8 mouse cellular contexts compared by ENCODE assay signal in genomic region chr17:57105181-57106034, GRCm38 (mm10). TPM values are rescaled to one million over a fixed set of nuclear protein-coding genes. Genes with fewer than 3 reads are reported as not detected.
DNase-seq lines count a peak whose midpoint lies in the region; ATAC-seq and TF ChIP-seq lines count a peak whose summit lies in the region.

Tnfsf9 (plus strand) TSS chr17:57105325.

- no peak for TF ChIP-seq CTCF in midbrain, postnatal 0 days (IDR thresholded peaks at IDR 0.05)

- H3K4me3 ChIP-seq in embryonic facial prominence, embryonic 13.5 days, result peak within 1 kb of the TSS; percentile 64
- H3K4me3 ChIP-seq in midbrain, postnatal 0 days (ENCODE audit: low read depth, low read length), result peak within 1 kb of the TSS; percentile 65

- no peaks in the 10 kb centered on the region for H3K9me3 ChIP-seq in embryonic facial prominence, embryonic 13.5 days
- H3K9me3 ChIP-seq in midbrain, postnatal 0 days (ENCODE audit: low read length), result no peaks in the 10 kb centered on the region

- intact Hi-C loops in left cerebral cortex, postnatal 36 days (cut with DNase I), result no loop called here

- WGBS in embryonic facial prominence, embryonic 13.5 days, result under 1% methylated on average over 57 of the region's 61 CpGs
- under 1% methylated on average over 50 of the region's 61 CpGs for WGBS in midbrain, postnatal 0 days

- H3K9ac ChIP-seq in embryonic facial prominence, embryonic 13.5 days, result peak within 1 kb of the TSS; percentile 79
- H3K9ac ChIP-seq in midbrain, postnatal 0 days (replicated peaks; ENCODE audit: low read length, poor library complexity, severe bottlenecking), result peak within 1 kb of the TSS; percentile 70

- no peaks in the 10 kb centered on the region for H3K27me3 ChIP-seq in embryonic facial prominence, embryonic 13.5 days
- no peaks in the 10 kb centered on the region for H3K27me3 ChIP-seq in midbrain, postnatal 0 days (ENCODE audit: insufficient read depth, low read length)

- H3K4me2 ChIP-seq in embryonic facial prominence, embryonic 13.5 days, result peak within 1 kb of the TSS; percentile 86
- peak within 1 kb of the TSS; percentile 81 for H3K4me2 ChIP-seq in midbrain, postnatal 0 days (ENCODE audit: low read depth, low read length, poor library complexity, severe bottlenecking)

- peaks cover 16% of the 10 kb centered on the region for H3K4me1 ChIP-seq in embryonic facial prominence, embryonic 13.5 days
- H3K4me1 ChIP-seq in midbrain, postnatal 0 days (ENCODE audit: insufficient read depth, low read length), result peaks cover 2% of the 10 kb centered on the region; the same call in 1 of the 2 replicates

- peak; percentile 48; the same call in 1 of the 2 replicates for ATAC-seq in embryonic facial prominence, embryonic 13.5 days (ENCODE audit: insufficient number of reproducible peaks, insufficient read depth, low FRiP score, low TSS enrichment, low read depth)
- ATAC-seq in hematopoietic stem cell, adult 5-6 weeks (replicated peaks in 1 of 2; ENCODE audit: insufficient read depth in 1 of 2, low FRiP score in 2 of 2, low TSS enrichment in 1 of 2, low read depth in 1 of 2, poor library complexity in 2 of 2, severe bottlenecking in 2 of 2), result peak; percentile 39 to 63
- peak; percentile 76 for ATAC-seq in midbrain, postnatal 0 days (ENCODE audit: low FRiP score)

- DNase-seq in left cerebral cortex, postnatal 36 days (ENCODE audit: low spot score in 2 of 2), result peak; percentile 11 to 32
- DNase-seq in left cerebral cortex, adult 11 months (ENCODE audit: low spot score), result no peak
- DNase-seq in ZHBTc4 (ENCODE audit: low read depth, low spot score) (peak; percentile 48), liver (peak; percentile 61)
- DNase-seq in midbrain, postnatal 0 days (ENCODE audit: low spot score), result peak; percentile 44
- DNase-seq in yolk sac, embryonic 10.5 days (ENCODE audit: low spot score), result peak; percentile 49

- peak within 1 kb of the TSS; percentile 64 for H3K27ac ChIP-seq in embryonic facial prominence, embryonic 13.5 days
- H3K27ac ChIP-seq in midbrain, postnatal 0 days (ENCODE audit: low read depth, low read length), result no peak within 1 kb of the TSS

- H3K36me3 ChIP-seq in embryonic facial prominence, embryonic 13.5 days, result no peaks in the 10 kb centered on the region
- H3K36me3 ChIP-seq in midbrain, postnatal 0 days (ENCODE audit: insufficient read depth, low read length), result no peaks in the 10 kb centered on the region

RNA-seq across cellular contexts. Expression of gene Tnfsf9, which starts in this region (rescaled TPM):
- under 1 TPM; 0.25 to 0.41 TPM for total RNA-seq in left cerebral cortex, postnatal 36 days (2021)
- polyA plus RNA-seq in embryonic facial prominence, embryonic 13.5 days (2015; fragmentation: Nextera tagmentation; extraction: Ambion mirVana), result 7.9 and 8.2 TPM in 2 replicates
- 2.5 and 2.8 TPM in 2 replicates for total RNA-seq in hematopoietic stem cell, adult 5-6 weeks (2017)
- 2.2 and 3.8 TPM in 2 replicates for total RNA-seq in midbrain, postnatal 0 days (2014; rRNA removed)
- polyA plus RNA-seq in midbrain, postnatal 0 days (2015; fragmentation: Nextera tagmentation; extraction: Ambion mirVana), result 3.6 and 4.5 TPM in 2 replicates

Comparison
In these comparisons a context has a peak if more than half of its experiments do, and no peak if none do; other contexts are left out.
1. Peak in DNase-seq in left cerebral cortex, postnatal 36 days; RNA of the gene not detected or under 1 TPM.